Mouse (Mus musculus): ENCODE results near the gene Gm45021. TPM values are rescaled to one million over a fixed set of nuclear protein-coding genes. Genes with fewer than 3 reads are reported as not detected.

Gene Gm45021
- total and polyA plus RNA-seq, 3 experiments, result not detected

- dilution Hi-C loops (cut with MboI; ENCODE audit: extremely low pct_ligation_motif_present, extremely low pct_unique_long_range_greater_than_20kb, low sequenced_read_pairs), result loop anchor here (25.0 kb wide), 1 partner anchor 134 kb away; the partner anchor contains the start of gene Gimap3
- no peaks in the 10 kb centered on the region; the same call in 1 of the 2 replicates for H3K79me2 ChIP-seq (replicated peaks; ENCODE audit: control insufficient read depth, extremely low read depth, insufficient read depth, poor library complexity, severe bottlenecking)
- peaks cover 7 to 60% of the 10 kb centered on the region in 2 experiments for H3K36me3 ChIP-seq (replicated peaks in 1 of 2; ENCODE audit: control insufficient read depth in 1 of 2, insufficient read depth in 1 of 2, low read length in 1 of 2)
- DNase-seq (ENCODE audit: extremely low read depth), result no peak
- H3K27ac ChIP-seq (ENCODE audit: insufficient read depth, low read depth), result no peak overlapping the region
- peak overlapping the region; percentile 61 for H3K4me2 ChIP-seq (ENCODE audit: insufficient read depth, low read depth, poor library complexity, severe bottlenecking)
- peaks cover 7 to 25% of the 10 kb centered on the region in 2 experiments; a peak in 2 of 4 replicates for H3K4me1 ChIP-seq (ENCODE audit: control insufficient read depth in 1 of 2, insufficient read depth in 2 of 2)
- H3K9me3 ChIP-seq (replicated peaks; ENCODE audit: low read length), result no peaks in the 10 kb centered on the region
- H3K9ac ChIP-seq (ENCODE audit: insufficient read depth, low read depth), result peak overlapping the region; percentile 22; the same call in 1 of the 2 replicates
- H3K27me3 ChIP-seq (replicated peaks), result no peaks in the 10 kb centered on the region
- no peak overlapping the region for H3K4me3 ChIP-seq (replicated peaks in 1 of 3; ENCODE audit: low read depth in 2 of 3, low read length in 2 of 3, poor library complexity in 1 of 3)
- TF ChIP-seq MYC (IDR thresholded peaks at IDR 0.05; ENCODE audit: low read depth, low read length) (no peak), E2F4 (IDR thresholded peaks at IDR 0.05; ENCODE audit: insufficient replicate concordance, low read depth, low read length) (no peak), SIN3A (IDR thresholded peaks at IDR 0.05; ENCODE audit: low read length) (no peak), KAT2A (IDR thresholded peaks at IDR 0.05; ENCODE audit: insufficient replicate concordance, low read length) (no peak), CTCF (conservative IDR thresholded peaks at IDR 0.05 in 1 of 2, IDR thresholded peaks at IDR 0.05 in 1 of 2; ENCODE audit: low read depth in 2 of 2, low read length in 2 of 2) (no peak), JUND (conservative IDR thresholded peaks at IDR 0.05; ENCODE audit: low read depth, low read length) (no peak), ZKSCAN1 (IDR thresholded peaks at IDR 0.05; ENCODE audit: borderline replicate concordance, low read depth, low read length) (no peak), RCOR1 (conservative IDR thresholded peaks at IDR 0.05; ENCODE audit: low read depth, low read length) (no peak), SMC3 (IDR thresholded peaks at IDR 0.05; ENCODE audit: low read depth, low read length) (no peak), ZMIZ1 (IDR thresholded peaks at IDR 0.05; ENCODE audit: low read depth, low read length) (no peak)
- in situ Hi-C loops (cut with MboI; ENCODE audit: low pct_ligation_motif_present, low pct_unique_long_range_greater_than_20kb, low sequenced_read_pairs), result loop anchor here (5.0 to 25.0 kb wide), 2 partner anchors 71 to 334 kb away; partner anchors contain the start of gene Doxl2
These were observed 39.0 kb downstream of the Gm45021 start for GRCm38 (mm10) chr6:48628377-48628776.

- H3K4me1 ChIP-seq (ENCODE audit: control insufficient read depth in 1 of 2, insufficient read depth in 2 of 2), result peaks cover 3 to 22% of the 10 kb centered on the region in 2 experiments; a peak in 2 of 4 replicates
- peak overlapping the region; percentile 61 for H3K4me2 ChIP-seq (ENCODE audit: insufficient read depth, low read depth, poor library complexity, severe bottlenecking)
- no peak overlapping the region for H3K27ac ChIP-seq (ENCODE audit: insufficient read depth, low read depth)
- dilution Hi-C loops (cut with MboI; ENCODE audit: extremely low pct_ligation_motif_present, extremely low pct_unique_long_range_greater_than_20kb, low sequenced_read_pairs) (loop anchor here (25.0 kb wide), 1 partner anchor 133 kb away; the partner anchor contains the start of gene Gimap3), in situ Hi-C loops (cut with MboI; ENCODE audit: low pct_ligation_motif_present, low pct_unique_long_range_greater_than_20kb, low sequenced_read_pairs) (loop anchor here (5.0 to 25.0 kb wide), 2 partner anchors 72 to 333 kb away; partner anchors contain the start of gene Doxl2)
- peak overlapping the region in 1 of 3 experiments; percentile 51 for H3K4me3 ChIP-seq (replicated peaks in 1 of 3; ENCODE audit: low read depth in 2 of 3, low read length in 2 of 3, poor library complexity in 1 of 3)
- no peaks in the 10 kb centered on the region for H3K9me3 ChIP-seq (replicated peaks; ENCODE audit: low read length)
- no peaks in the 10 kb centered on the region for H3K27me3 ChIP-seq (replicated peaks)
- no peaks in the 10 kb centered on the region; the same call in 1 of the 2 replicates for H3K79me2 ChIP-seq (replicated peaks; ENCODE audit: control insufficient read depth, extremely low read depth, insufficient read depth, poor library complexity, severe bottlenecking)
- H3K36me3 ChIP-seq (replicated peaks in 1 of 2; ENCODE audit: control insufficient read depth in 1 of 2, insufficient read depth in 1 of 2, low read length in 1 of 2), result peaks cover 7 to 57% of the 10 kb centered on the region in 2 experiments
- no peak for DNase-seq (ENCODE audit: extremely low read depth)
- peak overlapping the region; percentile 22; the same call in 1 of the 2 replicates for H3K9ac ChIP-seq (ENCODE audit: insufficient read depth, low read depth)
- TF ChIP-seq CHD1 (IDR thresholded peaks at IDR 0.05; ENCODE audit: low read depth, low read length) (no peak), POLR2A (IDR thresholded peaks at IDR 0.05; ENCODE audit: low read depth, low read length) (peak; percentile 30; the same call in 1 of the 2 replicates), MAFK (IDR thresholded peaks at IDR 0.05; ENCODE audit: insufficient replicate concordance, low read length) (no peak), TBP (conservative IDR thresholded peaks at IDR 0.05; ENCODE audit: low read depth, low read length) (no peak), KAT2A (IDR thresholded peaks at IDR 0.05; ENCODE audit: insufficient replicate concordance, low read length) (no peak), NRF1 (IDR thresholded peaks at IDR 0.05; ENCODE audit: low read depth, low read length) (peak; percentile 77), ELF1 (IDR thresholded peaks at IDR 0.05; ENCODE audit: low read depth, low read length) (peak; percentile 48; the same call in 1 of the 2 replicates), TCF12 (IDR thresholded peaks at IDR 0.05; ENCODE audit: low read depth, low read length) (0 out of 2 replicates have a peak, but pooled peaks have one; percentile 12)
These were observed 39.6 kb downstream of the Gm45021 start for GRCm38 (mm10) chr6:48628808-48629660.
